Mouse (Mus musculus) MEL (cell line): ENCODE data around the gene Gm49388. TPM values are rescaled to one million over a fixed set of nuclear protein-coding genes. Genes with fewer than 3 reads are reported as not detected.

ENCODE experiments used
- DNase-seq: peaks from one replicate; pipeline ENCODE4 v3.0.0; 2011; ENCODE audit warnings: low read depth, low spot score
- H3K27ac ChIP-seq: 2 replicates; pipeline ENCODE4 v1.5.1; 2012; ENCODE audit warnings: low read depth, mild to moderate bottlenecking, control low read depth, low read length, moderate library complexity; ENCODE audit not compliant: control insufficient read depth
- H3K27me3 ChIP-seq, 2 experiments: fragments of 150-350 bp in 1 of 2; sonication (generic) in 1 of 2; 2 replicates each; pipeline ENCODE4 v1.6.1; 2012; ENCODE audit warnings: low read length in 2 of 2, mild to moderate bottlenecking in 2 of 2, improper control_type of control experiment in 1 of 2, moderate library complexity in 1 of 2; ENCODE audit not compliant: insufficient read depth in 2 of 2, control insufficient read depth in 1 of 2
- H3K36me3 ChIP-seq, 2 experiments: 2 replicates each; pipeline ENCODE4 v1.6.1; 2012 to 2014; ENCODE audit warnings: low read length in 2 of 2, improper control_type of control experiment in 1 of 2, inconsistent platforms in 1 of 2, mild to moderate bottlenecking in 1 of 2; ENCODE audit not compliant: insufficient read depth in 2 of 2, control insufficient read depth in 1 of 2
- H3K4me1 ChIP-seq, 2 experiments: fragments of 150-350 bp in 1 of 2; sonication (generic) in 1 of 2; 2 replicates each; pipeline ENCODE4 v1.6.1; 2012; ENCODE audit warnings: low read length in 2 of 2, improper control_type of control experiment in 1 of 2, mild to moderate bottlenecking in 1 of 2; ENCODE audit not compliant: insufficient read depth in 2 of 2, control insufficient read depth in 1 of 2
- H3K4me3 ChIP-seq, 2 experiments: fragments of 150-350 bp in 1 of 2; sonication (generic) in 1 of 2; 2 replicates each; pipeline ENCODE4 v1.5.1; 2012; ENCODE audit warnings: low read depth in 2 of 2, low read length in 2 of 2, mild to moderate bottlenecking in 2 of 2, moderate library complexity in 2 of 2, control low read depth in 1 of 2, improper control_type of control experiment in 1 of 2; ENCODE audit not compliant: control insufficient read depth in 1 of 2, insufficient read depth in 1 of 2
- H3K79me2 ChIP-seq: 2 replicates; pipeline ENCODE4 v1.6.1; 2012; ENCODE audit warnings: mild to moderate bottlenecking, low read length, moderate library complexity; ENCODE audit not compliant: control insufficient read depth, poor library complexity, insufficient read depth
- H3K9ac ChIP-seq: 2 replicates; pipeline ENCODE4 v1.6.1; 2012; ENCODE audit warnings: low read depth, mild to moderate bottlenecking, control low read depth, low read length, moderate library complexity; ENCODE audit not compliant: control insufficient read depth, poor library complexity, severe bottlenecking
- H3K9me3 ChIP-seq: fragments of 150-350 bp; sonication (generic); replicated peaks from 2 replicates; pipeline ENCODE4 v1.6.1; 2012; ENCODE audit warnings: mild to moderate bottlenecking, low read length, improper control_type of control experiment, moderate library complexity; ENCODE audit not compliant: insufficient read depth
- E2F4 ChIP-seq: IDR thresholded peaks from 2 replicates; pipeline ENCODE4 v1.6.1; 2011; ENCODE audit warnings: low read depth, low read length, improper control_type of control experiment, borderline replicate concordance
- ETS1 ChIP-seq: IDR thresholded peaks from 2 replicates; pipeline ENCODE4 v1.6.1; 2012; ENCODE audit warnings: low read depth, mild to moderate bottlenecking, inconsistent platforms, low read length, improper control_type of control experiment, moderate library complexity
- MXI1 ChIP-seq: IDR thresholded peaks from 2 replicates; pipeline ENCODE4 v1.6.1; 2011; ENCODE audit warnings: mild to moderate bottlenecking, low read depth, low read length, improper control_type of control experiment
- RCOR1 ChIP-seq: IDR thresholded peaks from 2 replicates; pipeline ENCODE4 v1.6.1; 2012; ENCODE audit warnings: low read depth, mild to moderate bottlenecking, inconsistent platforms, low read length, improper control_type of control experiment
- TAL1 ChIP-seq: IDR thresholded peaks from 2 replicates; pipeline ENCODE4 v1.6.1; 2012; ENCODE audit warnings: mild to moderate bottlenecking, inconsistent platforms, low read length, moderate library complexity, mixed read lengths
- polyA plus RNA-seq, 2 experiments: library from polyadenylated mRNA; stranded (reverse) in 1 of 2; unstranded in 1 of 2; fragments of >175 nt in 1 of 2; fragments of >200 nt in 1 of 2; gene quantifications; 2 replicates each; pipeline versions ENCODE4 v1.2.1 to v1.2.4; 2012; ENCODE audit warnings: low replicate concordance in 2 of 2, low read depth in 1 of 2; ENCODE audit not compliant: insufficient read length in 2 of 2, insufficient read depth in 1 of 2, missing spikeins in 1 of 2
- total RNA-seq: library from RNA; depleted of rRNA; stranded (reverse); fragments of 300-350 nt; gene quantifications from 2 replicates; pipeline ENCODE4 v1.2.3, GENCODE M21; 2012; rRNA removed

Gene Gm49388
- total and polyA plus RNA-seq, 3 experiments: 0.73 to 1.3 TPM; not detected in 1

GRCm38 (mm10) chr7:127849973-127850875, 64.8 kb downstream of the Gm49388 start:
- DNase-seq: peak; percentile 43
- no peak for TF ChIP-seq E2F4
- TF ChIP-seq TAL1: peak; percentile 23; the same call in 1 of the 2 replicates
- TF ChIP-seq ETS1: no peak
- TF ChIP-seq RCOR1: no peak
- Histone ChIP-seq H3K27ac (no peak overlapping the region), H3K9ac (no peak overlapping the region), H3K4me1 (peaks cover 0 to 4% of the 10 kb centered on the region in 2 experiments; a peak in 1 of 4 replicates), H3K9me3 (no peaks in the 10 kb centered on the region), H3K4me3 (no peak overlapping the region), H3K27me3 (no peaks in the 10 kb centered on the region), H3K36me3 (0 out of 4 replicates have a peak, but pooled peaks cover 0 to 2% of the 10 kb centered on the region in 2 experiments), H3K79me2 (no peaks in the 10 kb centered on the region)

- Histone ChIP-seq H3K9ac (no peak overlapping the region), H3K27me3 (no peaks in the 10 kb centered on the region), H3K4me1 (peaks cover 0 to 4% of the 10 kb centered on the region in 2 experiments; a peak in 1 of 4 replicates), H3K4me3 (no peak overlapping the region), H3K36me3 (0 out of 4 replicates have a peak, but pooled peaks cover 0 to 2% of the 10 kb centered on the region in 2 experiments), H3K27ac (no peak overlapping the region), H3K79me2 (no peaks in the 10 kb centered on the region), H3K9me3 (no peaks in the 10 kb centered on the region)
- TF ChIP-seq ETS1 (no peak), MXI1 (no peak)
- DNase-seq: no peak
Measured at GRCm38 (mm10) chr7:127850906-127851305, 65.5 kb downstream of the Gm49388 start.

Other genes starting within 250 kb of the Gm49388 start
- gene Tmem265, start 224.2 kb upstream of the Gm49388 start, total RNA-seq: not detected in 2 replicates
- not detected for gene Tmem265, start 224.2 kb upstream of the Gm49388 start, polyA plus RNA-seq
- gene Phkg2, start 212.3 kb upstream of the Gm49388 start, total RNA-seq: 22.9 and 23.3 TPM in 2 replicates
- gene Phkg2, start 212.3 kb upstream of the Gm49388 start, polyA plus RNA-seq: 10 to 100 TPM in 1 of 2 experiments, not detected in 1; 70.8 TPM
- 3.6 and 6.9 TPM in 2 replicates for gene Ccdc189, start 197.0 kb upstream of the Gm49388 start, total RNA-seq
- 1 to 10 TPM in 1 of 2 experiments, not detected in 1; 4.2 TPM for gene Ccdc189, start 197.0 kb upstream of the Gm49388 start, polyA plus RNA-seq
- gene Rnf40, start 196.8 kb upstream of the Gm49388 start, total RNA-seq: 43.8 and 49.5 TPM in 2 replicates
- 10 to 100 TPM in 1 of 2 experiments, not detected in 1; 75.1 TPM for gene Rnf40, start 196.8 kb upstream of the Gm49388 start, polyA plus RNA-seq
- 9.4 and 12.6 TPM in 2 replicates for gene Zfp629, start 169.8 kb upstream of the Gm49388 start, total RNA-seq
- 10 to 100 TPM in 1 of 2 experiments, not detected in 1; 10.8 TPM for gene Zfp629, start 169.8 kb upstream of the Gm49388 start, polyA plus RNA-seq
- 54.9 and 72.4 TPM in 2 replicates for gene Bcl7c, start 76.7 kb upstream of the Gm49388 start, total RNA-seq
- gene Bcl7c, start 76.7 kb upstream of the Gm49388 start, polyA plus RNA-seq: 10 to 100 TPM in 1 of 2 experiments, not detected in 1; 98.4 TPM
- 1.9 and 2.8 TPM in 2 replicates for gene Ctf1, start 72.9 kb upstream of the Gm49388 start, total RNA-seq
- 1 to 10 TPM in 1 of 2 experiments, not detected in 1; 7.2 TPM for gene Ctf1, start 72.9 kb upstream of the Gm49388 start, polyA plus RNA-seq
- gene Ctf2, start 53.4 kb upstream of the Gm49388 start, total RNA-seq: 0.36 and 0.39 TPM in 2 replicates
- gene Ctf2, start 53.4 kb upstream of the Gm49388 start, polyA plus RNA-seq: 1 to 10 TPM in 1 of 2 experiments, not detected in 1; 1.0 TPM
- 37.7 and 46.7 TPM in 2 replicates for gene Fbxl19, start 41.1 kb upstream of the Gm49388 start, total RNA-seq
- 10 to 100 TPM in 1 of 2 experiments, not detected in 1; 58.3 TPM for gene Fbxl19, start 41.1 kb upstream of the Gm49388 start, polyA plus RNA-seq
- 31.4 and 37.5 TPM in 2 replicates for gene Orai3, start 15.8 kb upstream of the Gm49388 start, total RNA-seq
- 10 to 100 TPM in 1 of 2 experiments, not detected in 1; 47.2 TPM for gene Orai3, start 15.8 kb upstream of the Gm49388 start, polyA plus RNA-seq
- 9.2 and 10.3 TPM in 2 replicates for gene Setd1a, start 8.9 kb upstream of the Gm49388 start, total RNA-seq
- 10 to 100 TPM in 1 of 2 experiments, not detected in 1; 55.9 TPM for gene Setd1a, start 8.9 kb upstream of the Gm49388 start, polyA plus RNA-seq
- 0.59 and 1.4 TPM in 2 replicates for gene Hsd3b7, start 15.0 kb downstream of the Gm49388 start, total RNA-seq
- gene Hsd3b7, start 15.0 kb downstream of the Gm49388 start, polyA plus RNA-seq: under 1 TPM in 1 of 2 experiments, not detected in 1; 0.75 TPM
- 44.4 and 47.8 TPM in 2 replicates for gene Stx4a, start 38.7 kb downstream of the Gm49388 start, total RNA-seq
- gene Stx4a, start 38.7 kb downstream of the Gm49388 start, polyA plus RNA-seq: 100 to 1,000 TPM in 1 of 2 experiments, not detected in 1; 121 TPM
- 0.03 and 0.15 TPM in 2 replicates for gene Stx1b, start 38.9 kb downstream of the Gm49388 start, total RNA-seq
- gene Stx1b, start 38.9 kb downstream of the Gm49388 start, polyA plus RNA-seq: under 1 TPM in 1 of 2 experiments, not detected in 1; 0.56 TPM
- 30.1 and 35.8 TPM in 2 replicates for gene Zfp646, start 90.6 kb downstream of the Gm49388 start, total RNA-seq
- 10 to 100 TPM in 1 of 2 experiments, not detected in 1; 38.2 TPM for gene Zfp646, start 90.6 kb downstream of the Gm49388 start, polyA plus RNA-seq
- 7.7 and 9.1 TPM in 2 replicates for gene Zfp668, start 91.2 kb downstream of the Gm49388 start, total RNA-seq
- gene Zfp668, start 91.2 kb downstream of the Gm49388 start, polyA plus RNA-seq: 10 to 100 TPM in 1 of 2 experiments, not detected in 1; 15.6 TPM
- gene Prss53, start 105.4 kb downstream of the Gm49388 start, total RNA-seq: 0.10 and 0.15 TPM in 2 replicates
- gene Prss53, start 105.4 kb downstream of the Gm49388 start, polyA plus RNA-seq: under 1 TPM in 1 of 2 experiments, not detected in 1; 0.77 TPM
- gene Gm21974, start 109.8 kb downstream of the Gm49388 start, total RNA-seq: not detected in 2 replicates
- not detected for gene Gm21974, start 109.8 kb downstream of the Gm49388 start, polyA plus RNA-seq
- 28.7 and 36.2 TPM in 2 replicates for gene Vkorc1, start 110.0 kb downstream of the Gm49388 start, total RNA-seq
- 10 to 100 TPM in 1 of 2 experiments, not detected in 1; 66.4 TPM for gene Vkorc1, start 110.0 kb downstream of the Gm49388 start, polyA plus RNA-seq
- 32.6 and 35.0 TPM in 2 replicates for gene Bckdk, start 118.5 kb downstream of the Gm49388 start, total RNA-seq
- 100 to 1,000 TPM in 1 of 2 experiments, not detected in 1; 126 TPM for gene Bckdk, start 118.5 kb downstream of the Gm49388 start, polyA plus RNA-seq
- 40.3 and 45.8 TPM in 2 replicates for gene Kat8, start 126.9 kb downstream of the Gm49388 start, total RNA-seq
- gene Kat8, start 126.9 kb downstream of the Gm49388 start, polyA plus RNA-seq: 10 to 100 TPM in 1 of 2 experiments, not detected in 1; 39.5 TPM
- gene Prss8, start 144.5 kb downstream of the Gm49388 start, total RNA-seq: 0.12 TPM in 1 of 2 replicates, not detected in the other
- under 1 TPM in 1 of 2 experiments, not detected in 1; 0.21 TPM for gene Prss8, start 144.5 kb downstream of the Gm49388 start, polyA plus RNA-seq
- gene Prss36, start 161.1 kb downstream of the Gm49388 start, total RNA-seq: 1.7 and 1.9 TPM in 2 replicates
- gene Prss36, start 161.1 kb downstream of the Gm49388 start, polyA plus RNA-seq: 1 to 10 TPM in 1 of 2 experiments, not detected in 1; 5.1 TPM
- 49.7 and 60.5 TPM in 2 replicates for gene Fus, start 181.8 kb downstream of the Gm49388 start, total RNA-seq
- 100 to 1,000 TPM; 346 to 848 TPM for gene Fus, start 181.8 kb downstream of the Gm49388 start, polyA plus RNA-seq
- 0.10 and 0.12 TPM in 2 replicates for gene Pycard, start 208.3 kb downstream of the Gm49388 start, total RNA-seq
- gene Pycard, start 208.3 kb downstream of the Gm49388 start, polyA plus RNA-seq: under 1 TPM in 1 of 2 experiments, not detected in 1; 0.24 TPM
- 0.13 and 0.19 TPM in 2 replicates for gene Trim72, start 218.3 kb downstream of the Gm49388 start, total RNA-seq
- gene Trim72, start 218.3 kb downstream of the Gm49388 start, polyA plus RNA-seq: under 1 TPM in 1 of 2 experiments, not detected in 1; 0.14 TPM